In genomic region chr6:121472273-121472672, GRCm38 (mm10) we compare ENCODE assay signal across 13 mouse cellular contexts. TPM values are rescaled to one million over a fixed set of nuclear protein-coding genes. Genes with fewer than 3 reads are reported as not detected.
DNase-seq lines count a peak whose midpoint lies in the region; ATAC-seq and TF ChIP-seq lines count a peak whose summit lies in the region.
"Had no signal": no experiment of that assay in that cellular context is flagged by ENCODE, and none has a peak within 500 bp of the region (broad histone marks: within the 10 kb centered on the region; RNA-seq: fewer than 3 reads in every experiment).

No protein-coding gene starts in this region.

- H3K4me3 ChIP-seq in forebrain, embryonic 14.5 days (ENCODE audit: low read depth, low read length): peak overlapping the region; percentile 53
- H3K4me3 ChIP-seq in forebrain, postnatal 0 days (ENCODE audit: low read depth, low read length): peak overlapping the region; percentile 73
- H3K4me3 ChIP-seq in midbrain, embryonic 10.5 days: 0 out of 2 replicates have a peak overlapping the region, but pooled peaks have one; percentile 2
- peak overlapping the region; percentile 76 for H3K4me3 ChIP-seq in neural tube, embryonic 13.5 days
- H3K4me3 ChIP-seq: heart, embryonic 15.5 days had no signal

- no peaks in the 10 kb centered on the region for H3K9me3 ChIP-seq in forebrain, embryonic 14.5 days (replicated peaks; ENCODE audit: control insufficient read depth, low read length)
- no peaks in the 10 kb centered on the region for H3K9me3 ChIP-seq in forebrain, postnatal 0 days (ENCODE audit: low read length)
- H3K9me3 ChIP-seq in midbrain, embryonic 10.5 days (replicated peaks): no peaks in the 10 kb centered on the region
- no peaks in the 10 kb centered on the region for H3K9me3 ChIP-seq in neural tube, embryonic 13.5 days
- H3K9me3 ChIP-seq: heart, embryonic 15.5 days; intestine, embryonic 15.5 days had no signal

- H3K36me3 ChIP-seq in forebrain, embryonic 14.5 days (ENCODE audit: control insufficient read depth, insufficient read depth, low read length): no peaks in the 10 kb centered on the region
- no peaks in the 10 kb centered on the region for H3K36me3 ChIP-seq in forebrain, postnatal 0 days (ENCODE audit: insufficient read depth)
- H3K36me3 ChIP-seq in midbrain, embryonic 10.5 days: no peaks in the 10 kb centered on the region
- H3K36me3 ChIP-seq in neural tube, embryonic 13.5 days: no peaks in the 10 kb centered on the region
- H3K36me3 ChIP-seq: heart, embryonic 15.5 days; intestine, embryonic 15.5 days had no signal

- no peak for TF ChIP-seq CTCF in forebrain, postnatal 0 days (IDR thresholded peaks at IDR 0.05; ENCODE audit: low read depth)

- no peak for DNase-seq in forebrain, embryonic 14.5 days (ENCODE audit: low spot score)
- DNase-seq in forebrain, postnatal 0 days: no peak
- no peak for DNase-seq in midbrain, embryonic 10.5 days (ENCODE audit: low spot score)
- DNase-seq in ovary, postnatal 14 days (ENCODE audit: low spot score): no peak
- DNase-seq in adrenal gland, adult 18-20 months (ENCODE audit: low spot score in 2 of 2): no peak
- DNase-seq in heart, adult 11 months: no peak
- DNase-seq: adrenal gland, postnatal 10 days; embryo, embryonic 11 days; lung, postnatal 36 days had no signal

- peak overlapping the region; percentile 70 for H3K4me2 ChIP-seq in forebrain, embryonic 14.5 days (ENCODE audit: low read length)
- H3K4me2 ChIP-seq in forebrain, postnatal 0 days (ENCODE audit: low read depth): peak overlapping the region; percentile 63
- H3K4me2 ChIP-seq in neural tube, embryonic 13.5 days: peak overlapping the region; percentile 60
- H3K4me2 ChIP-seq: heart, embryonic 15.5 days had no signal

- H3K4me1 ChIP-seq in forebrain, embryonic 14.5 days (ENCODE audit: control insufficient read depth, insufficient read depth, low read length): 0 out of 2 replicates have a peak, but pooled peaks cover 4% of the 10 kb centered on the region
- H3K4me1 ChIP-seq in forebrain, postnatal 0 days (ENCODE audit: insufficient read depth): 0 out of 2 replicates have a peak, but pooled peaks cover 9% of the 10 kb centered on the region
- peaks cover 15% of the 10 kb centered on the region for H3K4me1 ChIP-seq in midbrain, embryonic 10.5 days
- H3K4me1 ChIP-seq in neural tube, embryonic 13.5 days (replicated peaks): peaks cover 64% of the 10 kb centered on the region

- no peaks in the 10 kb centered on the region; the same call in none of the 2 replicates for H3K27me3 ChIP-seq in forebrain, embryonic 14.5 days (replicated peaks; ENCODE audit: control insufficient read depth, insufficient read depth, low read length)
- no peaks in the 10 kb centered on the region for H3K27me3 ChIP-seq in forebrain, postnatal 0 days (ENCODE audit: insufficient read depth, low read length)
- peaks cover 43% of the 10 kb centered on the region for H3K27me3 ChIP-seq in midbrain, embryonic 10.5 days (ENCODE audit: low read depth, poor library complexity, severe bottlenecking)
- peaks cover 26% of the 10 kb centered on the region; the same call in 1 of the 2 replicates for H3K27me3 ChIP-seq in neural tube, embryonic 13.5 days

- H3K27ac ChIP-seq in forebrain, embryonic 14.5 days (ENCODE audit: low read depth, low read length): no peak overlapping the region
- H3K27ac ChIP-seq in forebrain, postnatal 0 days (ENCODE audit: low read depth, low read length): no peak overlapping the region
- no peak overlapping the region for H3K27ac ChIP-seq in midbrain, embryonic 10.5 days (replicated peaks)
- H3K27ac ChIP-seq in neural tube, embryonic 13.5 days (replicated peaks): peak overlapping the region; percentile 42; the same call in 1 of the 2 replicates
- H3K27ac ChIP-seq: heart, embryonic 15.5 days; intestine, embryonic 15.5 days had no signal

- 28% methylated on average over 5 of the region's 5 CpGs for WGBS in forebrain, embryonic 14.5 days
- 17% methylated on average over 5 of the region's 5 CpGs for WGBS in forebrain, postnatal 0 days
- 34% methylated on average over 5 of the region's 5 CpGs for WGBS in midbrain, embryonic 10.5 days
- WGBS in neural tube, embryonic 13.5 days: 28% methylated on average over 5 of the region's 5 CpGs

- H3K9ac ChIP-seq in forebrain, embryonic 14.5 days (ENCODE audit: low read length): 0 out of 2 replicates have a peak overlapping the region, but pooled peaks have one; percentile 75
- peak overlapping the region; percentile 87; the same call in 1 of the 2 replicates for H3K9ac ChIP-seq in forebrain, postnatal 0 days
- peak overlapping the region; percentile 93 for H3K9ac ChIP-seq in neural tube, embryonic 13.5 days
- H3K9ac ChIP-seq: heart, embryonic 15.5 days; intestine, embryonic 15.5 days had no signal

- ATAC-seq in forebrain, embryonic 14.5 days: no peak
- ATAC-seq in forebrain, postnatal 0 days: no peak
- no peak for ATAC-seq in neural tube, embryonic 13.5 days (ENCODE audit: low read depth)
- ATAC-seq: CD4-positive, CD25-positive, alpha-beta regulatory T cell, adult 4 months had no signal

RNA-seq across cellular contexts. Expression of gene Iqsec3, which starts 1.2 kb away (rescaled TPM):
- 2.9 and 4.8 TPM in 2 replicates for polyA plus RNA-seq in forebrain, embryonic 14.5 days (2014; fragmentation: Nextera tagmentation; extraction: Ambion mirVana)
- 21.0 and 32.4 TPM in 2 replicates for total RNA-seq in forebrain, postnatal 0 days (2014; rRNA removed)
- polyA plus RNA-seq in forebrain, postnatal 0 days (2015; fragmentation: Nextera tagmentation; extraction: Ambion mirVana): 3.9 and 6.8 TPM in 2 replicates
- polyA plus RNA-seq in midbrain, embryonic 10.5 days (2016; fragmentation: Nextera tagmentation; extraction: Ambion mirVana): 0.23 and 0.67 TPM in 2 replicates
- 13.6 and 14.0 TPM in 2 replicates for polyA plus RNA-seq in neural tube, embryonic 13.5 days (2015; fragmentation: Nextera tagmentation; extraction: Ambion mirVana)
- total RNA-seq in adrenal gland, adult 18-20 months (2021): 1 to 10 TPM; 4.3 to 5.1 TPM
- polyA plus RNA-seq: CD4-positive, CD25-positive, alpha-beta regulatory T cell, adult 4 months; heart, embryonic 15.5 days had no signal

Comparison
In these comparisons a context has a peak if more than half of its experiments do, and no peak if none do; other contexts are left out.
1. H3K4me3 ChIP-seq: peak in every context shown above with its lines; median percentile 76 in neural tube, embryonic 13.5 days; 73 in forebrain, postnatal 0 days; 53 in forebrain, embryonic 14.5 days; 2 in midbrain, embryonic 10.5 days.